Mouse (Mus musculus) ES-Bruce4 (cell line): Measurements from ENCODE around the gene Lars2. TPM values are rescaled to one million over a fixed set of nuclear protein-coding genes. Genes with fewer than 3 reads are reported as not detected.
"Not testable (repeated sequence)": the region's sequence is repeated elsewhere in the genome, so short reads cannot be mapped to it uniquely, and the experiment has no call there.

Source experiments
- H3K27ac ChIP-seq: 2 replicates; pipeline ENCODE4 v1.5.1; 2012; ENCODE audit warnings: low read length, inconsistent platforms; ENCODE audit not compliant: insufficient read depth
- H3K27me3 ChIP-seq: 2 replicates; pipeline ENCODE4 v1.6.1; 2012; ENCODE audit warnings: mild to moderate bottlenecking, low read length, inconsistent platforms; ENCODE audit not compliant: control insufficient read depth, poor library complexity, insufficient read depth, severe bottlenecking
- H3K36me3 ChIP-seq: 2 replicates; pipeline ENCODE4 v1.6.1; 2012; ENCODE audit warnings: inconsistent platforms, mild to moderate bottlenecking, low read length, moderate library complexity; ENCODE audit not compliant: control insufficient read depth, poor library complexity, insufficient read depth, severe bottlenecking
- H3K4me1 ChIP-seq: one replicate; pipeline ENCODE4 v1.8.1; 2011; ENCODE audit warnings: low read length; ENCODE audit not compliant: control insufficient read depth, insufficient read depth
- H3K4me3 ChIP-seq: 2 replicates; pipeline ENCODE4 v1.5.1; 2011; ENCODE audit warnings: low read depth, mild to moderate bottlenecking, low read length
- H3K9ac ChIP-seq: 2 replicates; pipeline ENCODE4 v1.6.1; 2012; ENCODE audit warnings: low read depth, mild to moderate bottlenecking, inconsistent platforms; ENCODE audit not compliant: poor library complexity, severe bottlenecking
- H3K9me3 ChIP-seq: replicated peaks from 2 replicates; pipeline ENCODE4 v1.6.1; 2012; ENCODE audit warnings: mild to moderate bottlenecking, low read length, inconsistent platforms; ENCODE audit not compliant: control insufficient read depth, poor library complexity, insufficient read depth, severe bottlenecking
- CTCF ChIP-seq: IDR thresholded peaks from one replicate; pipeline ENCODE4 v1.8.1; 2011; ENCODE audit warnings: low read depth, low read length
- EP300 ChIP-seq: IDR thresholded peaks from 2 replicates; pipeline ENCODE4 v1.6.1; 2011; ENCODE audit warnings: low read depth, low read length; ENCODE audit not compliant: insufficient read depth
- POLR2A ChIP-seq: IDR thresholded peaks from one replicate; pipeline ENCODE4 v1.8.1; 2011; ENCODE audit warnings: low read length; ENCODE audit not compliant: insufficient read depth
- polyA plus RNA-seq: library from polyadenylated mRNA; stranded (reverse); fragments of >200 nt; gene quantifications from 2 replicates; pipeline ENCODE4 v1.2.4, GENCODE M21; 2011; ENCODE audit warnings: low read depth; ENCODE audit not compliant: missing spikeins, insufficient read depth, insufficient read length

Gene Lars2
- polyA plus RNA-seq, 1 experiment = 6,627 TPM

DNA sequence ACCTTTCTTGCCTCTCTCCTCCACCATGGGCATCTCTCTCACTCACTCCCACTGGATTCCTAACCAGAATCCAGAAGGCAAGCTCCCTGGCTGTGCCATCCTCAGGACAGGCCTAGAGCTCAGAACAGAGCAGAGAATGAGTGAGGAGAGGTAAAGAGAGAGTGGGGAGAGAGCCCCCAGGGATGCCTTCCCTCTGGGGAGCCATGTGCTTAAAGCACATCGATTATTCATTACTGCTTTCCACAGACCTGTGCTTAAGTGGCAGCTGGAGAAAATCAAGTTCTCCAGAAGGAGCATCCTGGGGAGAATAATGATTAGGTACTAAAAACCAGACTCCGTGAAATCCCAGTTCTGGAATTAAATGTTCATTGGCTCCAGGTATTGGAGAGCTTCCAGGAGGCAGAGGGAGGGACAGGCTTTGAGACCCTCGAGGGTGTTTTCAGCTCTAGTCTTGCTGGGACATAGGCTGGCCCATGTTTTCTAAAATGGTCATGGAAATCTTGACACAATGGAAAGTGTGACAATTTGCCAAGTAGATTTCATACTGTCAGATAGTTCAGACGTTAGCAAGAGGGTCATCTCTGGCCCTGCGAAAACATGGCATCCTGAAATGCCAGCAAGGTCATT lies 31.6 kb upstream of the Lars2 start:
- H3K27me3 ChIP-seq = no peaks in the 10 kb centered on the region
- TF ChIP-seq CTCF (no peak), EP300 (no peak), POLR2A (no peak)

GRCm38 (mm10) chr9:123339651-123340144 lies 27.0 kb upstream of the Lars2 start:
- Histone ChIP-seq H3K36me3 (no peaks in the 10 kb centered on the region), H3K9me3 (no peaks in the 10 kb centered on the region), H3K9ac (no peak overlapping the region), H3K27me3 (no peaks in the 10 kb centered on the region), H3K27ac (no peak overlapping the region), H3K4me3 (no peak overlapping the region), H3K4me1 (no peaks in the 10 kb centered on the region)
- TF ChIP-seq EP300 (no peak), POLR2A (no peak)

More for the DNA sequence above, 31.6 kb upstream of the Lars2 start:
- Histone ChIP-seq H3K4me1 (no peaks in the 10 kb centered on the region), H3K36me3 (no peaks in the 10 kb centered on the region), H3K9ac (no peak overlapping the region), H3K9me3 (no peaks in the 10 kb centered on the region), H3K4me3 (no peak overlapping the region), H3K27ac (no peak overlapping the region)

GRCm38 (mm10) chr9:123341256-123341655 lies 25.5 kb upstream of the Lars2 start:
- H3K9ac ChIP-seq = no peak overlapping the region
- no peaks in the 10 kb centered on the region for H3K27me3 ChIP-seq
- TF ChIP-seq CTCF = no peak
- TF ChIP-seq EP300 = no peak
- TF ChIP-seq POLR2A = no peak
- H3K9me3 ChIP-seq = no peaks in the 10 kb centered on the region
- H3K4me1 ChIP-seq = no peaks in the 10 kb centered on the region
- H3K4me3 ChIP-seq = no peak overlapping the region
- no peak overlapping the region for H3K27ac ChIP-seq
- no peaks in the 10 kb centered on the region for H3K36me3 ChIP-seq

DNA sequence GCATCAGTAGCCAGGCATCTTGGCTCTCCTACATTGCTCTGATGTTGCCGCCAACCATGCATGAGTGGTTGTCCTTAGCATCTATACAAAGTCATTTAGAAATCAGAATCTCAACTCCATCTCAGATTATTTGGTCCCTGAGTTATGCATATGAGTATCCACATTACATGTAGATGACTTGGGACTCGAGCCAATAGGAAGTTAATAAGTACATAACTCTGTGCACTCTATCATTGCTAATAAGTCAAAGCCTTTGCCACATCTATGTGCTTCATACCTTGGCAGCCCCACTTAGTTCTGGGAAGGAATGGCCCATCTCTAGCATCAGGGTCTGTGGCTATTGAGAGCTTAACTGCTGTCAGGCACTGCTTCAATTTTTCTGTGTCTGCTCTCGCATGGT lies 23.7 kb upstream of the Lars2 start:
- no peaks in the 10 kb centered on the region for H3K27me3 ChIP-seq
- no peak overlapping the region for H3K4me3 ChIP-seq
- no peaks in the 10 kb centered on the region for H3K36me3 ChIP-seq
- no peak overlapping the region for H3K27ac ChIP-seq
- TF ChIP-seq CTCF = no peak
- no peak for TF ChIP-seq EP300
- no peak for TF ChIP-seq POLR2A
- no peak overlapping the region for H3K9ac ChIP-seq
- H3K4me1 ChIP-seq = no peaks in the 10 kb centered on the region
- no peaks in the 10 kb centered on the region for H3K9me3 ChIP-seq

- H3K9me3 ChIP-seq, H3K4me1 ChIP-seq, H3K27me3 ChIP-seq: not testable (repeated sequence)
These were observed 17.4 kb upstream of the Lars2 start for GRCm38 (mm10) chr9:123349286-123349685.

DNA sequence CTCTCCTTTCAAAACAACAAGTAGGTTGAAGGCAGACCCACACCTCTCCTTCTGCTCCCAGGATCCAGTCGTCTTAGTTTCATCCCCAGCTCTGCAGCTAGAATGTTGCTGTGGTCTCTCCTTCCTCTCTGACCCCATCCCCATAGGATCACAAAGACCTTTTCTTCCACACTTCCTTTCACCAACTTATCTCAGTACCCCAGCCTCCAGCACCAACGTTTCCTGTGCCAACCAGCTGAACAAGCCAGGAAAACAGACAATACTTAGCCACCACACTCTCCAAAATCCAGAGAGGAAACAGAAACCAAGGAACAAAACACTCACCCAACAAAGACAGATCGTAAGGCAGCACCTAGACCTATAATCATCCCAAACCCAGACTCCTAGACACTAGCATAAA lies 6.7 kb upstream of the Lars2 start:
- no peak overlapping the region for H3K4me3 ChIP-seq
- H3K9ac ChIP-seq = no peak overlapping the region
- H3K36me3 ChIP-seq = no peaks in the 10 kb centered on the region
- peaks cover 1% of the 10 kb centered on the region for H3K4me1 ChIP-seq
- H3K27ac ChIP-seq = no peak overlapping the region
- TF ChIP-seq EP300 = no peak
- no peak for TF ChIP-seq CTCF
- no peak for TF ChIP-seq POLR2A
- no peaks in the 10 kb centered on the region for H3K27me3 ChIP-seq
- H3K9me3 ChIP-seq = no peaks in the 10 kb centered on the region

More at GRCm38 (mm10) chr9:123349286-123349685, 17.4 kb upstream of the Lars2 start:
- H3K27ac ChIP-seq, H3K36me3 ChIP-seq, H3K9ac ChIP-seq, H3K4me3 ChIP-seq: not testable (repeated sequence)
